Mouse (Mus musculus): ENCODE results near the gene C1qtnf1.

- TF ChIP-seq CTCF (IDR thresholded peaks at IDR 0.05; ENCODE audit: low read depth) (no peak), EP300 (IDR thresholded peaks at IDR 0.05; ENCODE audit: low read depth) (no peak)
Measured at GRCm38 (mm10) chr11:118495065-118495464, 67.1 kb downstream of the C1qtnf1 start.

All from liver, postnatal 0 days (tissue).